Mouse (Mus musculus): Measurements from ENCODE around the gene Fetub.

GRCm38 (mm10) chr16:22947371-22947770, 29.2 kb downstream of the Fetub start:
- no peak for TF ChIP-seq MEF2A (IDR thresholded peaks at IDR 0.05; ENCODE audit: extremely low read depth, insufficient replicate concordance, low read depth, low read length, poor library complexity, severe bottlenecking)
- no peak for TF ChIP-seq MXI1 (IDR thresholded peaks at IDR 0.05; ENCODE audit: low read depth, low read length)
- no peak for TF ChIP-seq USF2 (IDR thresholded peaks at IDR 0.05; ENCODE audit: borderline replicate concordance in 1 of 2, insufficient read depth in 1 of 2, low read depth in 1 of 2, low read length in 2 of 2)
- TF ChIP-seq EP300 (IDR thresholded peaks at IDR 0.05; ENCODE audit: low read depth in 1 of 2, low read length in 2 of 2) = no peak
- TF ChIP-seq MYC (IDR thresholded peaks at IDR 0.05; ENCODE audit: low read depth, low read length) = no peak
- TF ChIP-seq CTCF (IDR thresholded peaks at IDR 0.05 in 2 of 3, conservative IDR thresholded peaks at IDR 0.05 in 1 of 3; ENCODE audit: control insufficient read depth in 1 of 3, insufficient read depth in 1 of 3, low read depth in 2 of 3, low read length in 3 of 3, poor library complexity in 1 of 3, severe bottlenecking in 1 of 3) = no peak
- TF ChIP-seq CHD1 (IDR thresholded peaks at IDR 0.05; ENCODE audit: low read depth, low read length) = no peak
- no peak for TF ChIP-seq POLR2A (IDR thresholded peaks at IDR 0.05; ENCODE audit: control insufficient read depth in 1 of 2, insufficient read depth in 1 of 2, low read depth in 1 of 2, low read length in 2 of 2, poor library complexity in 1 of 2)
- TF ChIP-seq MAZ (IDR thresholded peaks at IDR 0.05; ENCODE audit: low read depth, low read length) = no peak
